Mouse (Mus musculus) retina, postnatal 7 days (tissue): Measurements from ENCODE around the gene Esam.

Experiments used
- DNase-seq: peaks from one replicate; pipeline ENCODE4 v3.0.0-alpha.2; 2012; ENCODE audit warnings: low read depth, low spot score

The Esam gene

DNA sequence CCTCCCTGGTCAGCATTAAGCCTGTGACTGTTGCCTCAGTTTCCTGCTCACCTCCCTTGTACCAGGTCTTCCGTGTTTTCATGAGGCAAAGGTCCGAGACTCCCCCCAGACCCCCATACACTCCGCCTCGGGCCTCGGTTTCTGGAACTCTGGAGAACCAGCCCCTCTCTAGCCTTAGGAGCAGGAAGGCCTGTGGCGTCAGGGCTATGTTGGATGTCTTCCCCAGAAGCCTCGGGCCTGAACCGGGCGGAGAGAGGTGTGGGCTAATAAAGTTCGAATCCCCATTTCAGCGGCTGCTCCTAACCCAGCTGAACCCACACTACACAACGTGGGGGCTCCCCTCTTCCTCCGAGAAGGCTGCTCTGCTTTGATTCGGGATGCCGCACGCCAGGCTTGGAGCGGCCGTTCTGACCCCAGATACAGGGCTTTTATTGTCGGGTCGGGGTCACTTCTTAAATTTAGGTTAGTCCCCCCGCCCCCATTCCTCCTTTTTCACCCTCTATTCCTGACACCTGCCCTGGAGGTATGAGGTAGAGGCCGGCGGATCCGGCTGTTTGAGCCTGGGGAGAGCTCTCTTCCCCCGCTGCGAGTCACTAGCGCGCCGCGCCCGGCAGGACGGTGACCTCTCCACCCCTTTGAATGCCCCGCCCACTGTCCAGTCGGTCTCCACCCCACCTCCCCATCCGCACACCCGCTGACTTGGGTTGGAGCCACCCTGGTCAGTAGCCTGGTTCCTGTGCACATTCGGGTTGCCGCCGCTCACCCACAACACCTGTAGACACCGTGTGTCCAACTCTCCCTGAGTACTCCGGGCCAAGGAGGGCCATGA is at the start of gene Esam:
Esam (plus strand) TSS at position 683 of the 829 bp plus-strand sequence.
- DNase-seq: no peak

DNA sequence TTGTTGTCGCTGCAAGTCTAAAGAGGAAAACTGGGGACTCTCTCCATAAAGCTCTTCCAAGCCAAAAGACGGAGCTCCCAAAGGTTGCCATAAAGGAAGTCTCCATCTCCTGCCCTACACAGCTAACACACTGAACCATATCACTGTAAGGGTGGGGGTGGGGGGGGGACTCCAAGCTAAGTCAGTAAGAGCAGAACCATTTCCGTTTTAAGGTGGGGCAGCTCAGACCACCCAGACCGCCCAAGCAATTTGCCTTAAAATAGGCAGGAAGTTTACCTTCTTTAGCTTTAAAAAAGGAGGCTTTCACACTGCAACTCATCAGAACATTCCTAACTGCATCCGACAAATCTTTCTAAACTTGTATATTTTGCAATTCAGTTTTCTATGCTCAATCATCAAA is 42.7 kb upstream of the Esam start:
- DNase-seq: no peak

DNA sequence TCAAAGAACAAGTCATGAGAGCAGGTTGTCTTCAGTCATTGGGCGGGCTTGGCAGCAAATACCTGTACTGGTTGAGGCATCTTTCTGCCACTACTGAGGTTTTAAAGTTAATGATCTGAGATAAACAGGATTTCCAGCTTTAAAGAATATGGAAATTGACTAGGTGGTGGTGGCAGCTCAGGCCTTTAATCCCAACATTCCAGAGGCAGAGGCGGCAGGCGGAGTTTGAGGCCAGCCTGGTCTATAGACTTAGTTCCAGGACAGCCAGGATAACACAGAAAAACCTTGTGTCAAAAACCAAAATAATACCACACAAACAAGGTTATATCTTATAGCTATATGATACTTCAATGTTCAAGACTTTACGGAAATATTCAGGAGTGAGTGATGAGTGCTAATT is 39.8 kb upstream of the Esam start:
- no peak for DNase-seq

DNA sequence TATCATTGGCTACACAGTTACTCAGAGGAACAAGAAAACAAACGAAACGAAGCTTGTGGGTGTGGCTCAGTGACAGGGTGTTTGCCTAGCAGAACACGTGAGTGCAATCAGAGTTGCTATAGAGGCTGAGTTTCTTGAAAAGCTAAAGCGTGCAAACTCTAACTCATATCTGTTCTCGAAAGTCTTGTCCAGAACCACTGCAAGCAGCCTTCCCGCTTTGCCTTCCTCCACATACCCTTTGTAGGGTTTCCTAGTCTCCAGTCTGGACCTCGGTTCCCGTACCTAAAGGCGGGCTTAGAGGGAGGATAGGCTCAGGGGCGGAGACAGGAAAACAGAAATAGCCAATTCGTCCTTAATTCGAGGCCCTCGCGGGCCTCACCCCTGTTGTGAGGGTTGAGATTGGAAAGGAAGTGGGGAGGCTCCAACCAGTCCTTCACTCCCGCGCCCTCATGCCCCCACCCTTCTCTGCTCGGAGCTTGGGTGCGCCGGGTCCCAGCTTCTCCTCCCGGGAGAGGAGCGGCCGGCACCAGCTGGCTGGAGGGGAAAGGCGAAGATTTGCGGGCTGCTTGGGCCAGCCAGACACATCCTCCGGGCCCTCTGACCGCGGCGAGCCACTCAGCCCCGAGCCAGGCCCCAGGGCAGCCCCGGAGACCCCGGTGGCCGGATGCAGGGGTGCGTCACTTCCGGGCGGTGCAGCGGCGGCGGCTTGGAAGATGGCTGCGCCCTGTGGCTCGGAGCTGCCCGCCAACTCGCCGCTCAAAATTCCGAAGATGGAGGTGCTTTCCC is 39.1 kb upstream of the Esam start, which contains the start of gene Msantd2:
Msantd2 (plus strand) TSS at position 709 of the 786 bp plus-strand sequence.
- peak; percentile 76 for DNase-seq

DNA sequence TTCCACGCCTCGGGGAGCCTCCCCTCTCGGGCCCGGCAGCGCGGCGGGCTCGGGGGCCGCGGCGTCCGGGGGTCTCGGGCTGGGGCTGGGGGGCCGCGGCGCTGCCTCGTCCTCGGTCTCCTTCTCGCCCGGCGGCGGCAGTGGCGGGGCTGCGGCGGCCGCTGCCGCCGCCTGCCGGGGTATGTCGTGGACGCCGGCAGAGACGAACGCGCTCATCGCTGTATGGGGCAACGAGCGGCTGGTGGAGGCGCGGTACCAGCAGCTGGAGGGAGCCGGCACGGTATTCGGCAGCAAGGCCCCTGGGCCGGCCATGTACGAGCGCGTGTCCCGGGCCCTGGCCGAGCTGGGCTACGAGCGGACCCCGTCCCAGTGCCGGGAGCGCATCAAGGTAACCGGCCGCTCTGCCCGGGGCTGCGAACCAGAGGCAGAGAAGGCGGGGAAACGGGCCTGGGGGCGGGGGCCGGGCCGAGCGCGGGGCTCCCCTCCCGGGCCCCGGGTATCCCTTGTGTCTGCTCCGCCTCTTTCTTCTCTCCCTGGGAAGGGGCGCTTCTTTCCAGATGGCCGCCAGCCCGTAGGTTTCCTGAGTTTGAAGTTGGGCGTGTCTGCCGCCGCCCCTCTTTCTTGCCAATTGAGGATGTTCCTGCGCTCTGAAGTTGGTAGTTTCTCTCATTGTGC is 38.3 kb upstream of the Esam start:
- DNase-seq: no peak

DNA sequence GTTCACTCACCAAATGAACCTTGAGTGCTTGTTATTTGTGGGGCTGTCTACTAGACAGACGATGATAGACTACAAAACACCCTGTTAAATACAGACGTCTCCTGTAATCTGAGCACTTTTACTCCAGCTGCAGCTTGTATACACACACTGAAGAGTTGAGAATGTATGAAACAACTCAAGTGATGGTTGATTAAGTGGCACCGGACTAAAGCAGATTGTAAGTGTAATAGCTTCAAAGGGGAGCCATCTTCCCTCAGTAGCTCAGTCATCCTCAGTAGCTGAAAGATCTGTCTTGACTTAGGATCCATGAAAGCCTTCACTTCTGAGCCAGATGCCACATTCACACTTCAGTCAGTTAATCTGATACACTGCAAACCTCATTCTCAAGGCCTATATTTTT is 32.1 kb upstream of the Esam start:
- DNase-seq: no peak

DNA sequence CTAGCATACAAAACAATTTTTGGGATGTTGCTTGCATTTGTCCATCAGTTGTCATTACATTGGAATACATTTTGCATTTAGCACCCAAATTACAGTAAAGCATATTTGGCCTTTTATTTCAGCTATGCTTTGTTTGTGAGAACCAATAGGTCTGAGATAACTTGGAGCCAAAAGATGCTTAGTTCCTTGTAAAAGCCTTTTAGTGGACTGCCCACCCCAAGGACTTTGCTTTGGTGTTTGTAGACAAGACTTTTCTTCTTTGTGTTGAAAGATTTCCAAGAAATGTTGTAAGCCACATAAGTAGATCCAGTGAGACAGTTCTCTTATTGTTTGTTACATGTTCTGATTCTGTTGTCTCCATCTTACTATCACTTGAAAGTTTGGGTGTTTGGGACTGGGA is 31.6 kb upstream of the Esam start:
- no peak for DNase-seq

DNA sequence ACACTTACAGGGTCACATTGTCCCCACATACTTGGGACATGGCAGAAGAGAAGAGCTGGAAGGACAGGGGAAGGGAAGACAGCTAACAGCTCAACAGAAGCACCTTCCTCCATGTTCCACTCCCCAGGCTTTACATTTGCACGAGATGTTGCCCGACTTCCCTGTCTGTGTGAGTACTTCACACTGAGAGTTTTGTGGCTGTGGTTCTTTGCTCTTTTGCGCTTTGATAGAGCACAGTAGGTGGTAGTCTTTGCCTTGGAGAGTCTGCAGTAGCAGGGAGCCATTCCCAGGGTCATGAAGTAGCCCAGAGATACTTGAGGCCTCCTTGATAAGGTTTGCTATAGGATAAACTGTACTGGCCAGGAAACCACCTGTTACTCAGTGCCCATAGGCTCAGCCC is 27.7 kb upstream of the Esam start:
- no peak for DNase-seq

DNA sequence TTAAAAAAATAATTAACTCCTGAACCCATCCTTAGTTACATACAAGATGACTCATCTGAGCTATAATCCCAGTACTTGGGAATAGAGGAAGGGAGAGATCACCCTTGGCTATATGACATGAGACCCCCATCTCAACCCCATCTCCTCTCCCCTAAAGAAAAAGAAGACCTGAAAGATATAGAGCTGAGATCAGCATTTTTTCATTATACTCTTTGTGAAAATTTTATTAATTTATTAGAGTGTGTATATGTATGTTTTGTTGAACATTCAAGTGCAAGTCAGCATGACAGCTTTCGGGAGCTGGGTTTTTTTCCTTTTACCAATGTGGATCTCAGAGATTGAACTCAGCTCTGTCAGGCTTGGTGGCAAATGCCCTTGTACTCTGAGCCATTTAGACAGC is 26.7 kb upstream of the Esam start:
- no peak for DNase-seq

DNA sequence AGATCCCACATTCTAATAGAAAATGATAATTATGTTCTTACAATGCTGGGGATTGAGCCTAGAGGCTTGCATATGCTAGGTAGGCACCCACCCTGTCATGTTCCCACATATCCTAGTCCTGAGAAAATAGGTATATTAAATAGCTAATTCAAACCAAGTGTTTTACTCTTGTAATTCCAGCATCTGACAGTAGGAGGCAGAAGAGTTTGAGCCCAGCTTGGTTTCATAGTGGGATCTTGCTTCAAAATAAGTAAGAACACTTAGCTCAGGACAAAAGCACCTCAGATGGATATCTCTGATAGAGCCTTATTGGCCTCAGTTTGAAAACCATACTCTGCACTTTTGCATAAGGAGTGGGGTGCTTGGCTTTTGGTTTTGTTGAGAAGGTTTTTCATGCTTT is 23.5 kb upstream of the Esam start:
- DNase-seq: no peak

DNA sequence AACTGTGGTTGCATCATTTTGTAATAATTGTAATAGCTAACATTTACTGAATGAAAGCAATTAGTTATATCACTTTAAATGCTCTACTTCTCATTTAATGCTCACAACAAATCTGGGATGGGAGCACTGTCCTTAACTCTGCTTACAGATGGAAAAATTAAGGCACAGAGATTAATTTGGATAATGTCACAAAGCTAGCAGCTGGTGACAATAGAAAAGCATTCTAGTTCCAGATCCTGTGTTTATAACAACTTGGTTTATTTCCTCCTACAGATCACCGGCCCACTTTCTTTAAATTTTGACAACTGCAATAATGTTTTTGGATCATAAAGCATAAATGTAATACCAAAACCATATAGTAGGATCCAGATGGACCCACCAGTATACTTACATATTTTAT is 21.9 kb upstream of the Esam start:
- no peak for DNase-seq

DNA sequence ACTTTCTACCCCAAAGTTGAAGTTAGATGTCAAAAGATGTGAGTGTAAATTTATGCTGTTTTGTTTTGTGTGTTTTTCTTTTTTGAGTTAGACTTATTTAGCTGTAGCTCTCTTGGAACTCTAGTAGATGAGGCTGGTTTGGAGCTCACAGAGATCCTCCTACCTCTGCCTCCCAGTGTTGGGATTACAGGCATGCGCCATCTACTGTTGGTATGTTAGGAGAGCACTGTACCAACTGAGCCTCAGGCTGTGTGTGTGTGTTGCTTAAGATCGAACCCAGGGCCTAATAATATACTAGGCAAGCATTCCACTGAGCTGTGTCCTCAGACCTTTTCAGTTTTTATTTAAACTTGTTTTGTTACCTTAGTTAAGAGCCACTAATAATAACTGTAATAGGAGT is 15.8 kb upstream of the Esam start:
- no peak for DNase-seq

DNA sequence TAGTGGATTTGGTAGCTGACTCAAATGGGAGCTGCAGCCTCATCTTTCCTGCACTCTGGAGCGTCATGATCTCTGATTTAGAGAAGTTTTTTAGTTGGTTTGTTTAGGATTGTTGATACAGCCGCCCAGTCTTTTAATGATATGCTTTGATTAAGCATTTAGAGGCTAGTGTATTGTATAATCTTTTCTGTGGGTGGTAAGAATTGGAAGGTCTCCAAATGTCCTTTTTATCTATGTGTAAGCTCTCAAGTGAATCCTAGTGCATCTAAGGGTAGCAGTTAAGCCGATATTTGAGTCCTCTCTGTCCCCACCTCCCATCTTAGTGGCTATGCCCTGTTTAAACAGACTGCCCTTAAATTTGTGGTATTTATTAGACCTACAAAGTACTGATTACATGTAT is 13.4 kb upstream of the Esam start:
- DNase-seq: no peak

DNA sequence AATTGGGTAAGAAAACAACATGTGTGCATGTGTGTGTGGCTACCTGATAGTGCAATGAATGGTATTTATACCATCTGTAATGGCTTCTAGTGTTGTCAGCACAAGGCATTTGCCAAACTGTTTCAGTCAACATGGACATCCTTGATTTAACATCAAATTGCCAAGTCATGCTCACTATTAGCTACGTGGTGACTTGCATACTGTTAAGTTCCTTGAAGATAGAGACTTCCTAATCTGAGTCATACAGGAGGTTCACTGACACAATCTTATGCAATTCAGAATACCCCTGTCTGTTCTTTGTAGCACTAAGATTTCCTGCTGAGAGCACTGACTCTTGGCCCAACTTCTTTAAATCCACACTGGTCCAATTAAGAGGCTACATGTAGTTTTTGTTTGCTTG is 10.4 kb upstream of the Esam start:
- DNase-seq: no peak

DNA sequence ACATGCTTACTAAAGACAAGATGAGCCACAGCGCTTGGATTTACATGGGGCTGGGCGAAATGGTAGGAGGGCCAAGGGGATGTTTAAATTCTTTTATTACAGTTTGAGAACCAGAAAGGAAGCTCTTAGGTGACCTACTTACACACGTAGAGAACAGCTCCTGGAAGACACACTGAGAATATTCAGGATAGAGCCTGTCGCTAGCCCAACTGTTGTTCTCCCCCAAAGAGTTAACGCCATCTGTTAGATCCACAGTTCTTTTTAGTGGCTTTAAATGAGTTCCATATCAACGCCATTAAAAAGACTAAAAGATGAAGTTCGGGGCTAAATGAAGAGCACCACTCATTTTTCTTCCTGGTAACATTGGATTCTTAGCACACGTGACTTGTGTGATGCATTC is 8.9 kb upstream of the Esam start:
- no peak for DNase-seq

DNA sequence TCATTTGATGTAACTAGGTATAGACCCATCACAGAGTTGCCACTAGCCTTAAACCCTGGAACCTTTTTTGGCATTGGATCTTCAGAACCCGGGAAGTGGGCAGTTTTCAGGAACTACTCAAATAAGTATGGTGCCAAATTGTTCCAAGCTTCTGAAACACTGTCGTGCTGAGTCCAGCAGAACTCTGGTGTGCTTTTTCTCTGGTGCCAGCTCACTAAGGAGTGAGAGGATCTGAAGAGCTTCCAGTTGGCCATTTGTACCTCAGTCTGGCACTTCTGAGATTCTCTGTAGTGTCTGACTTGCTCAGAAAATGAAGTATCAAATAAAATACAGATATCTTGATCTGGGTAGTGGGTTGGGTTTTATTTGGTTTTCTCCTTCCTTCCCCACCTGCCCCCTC is 7.9 kb upstream of the Esam start:
- no peak for DNase-seq

DNA sequence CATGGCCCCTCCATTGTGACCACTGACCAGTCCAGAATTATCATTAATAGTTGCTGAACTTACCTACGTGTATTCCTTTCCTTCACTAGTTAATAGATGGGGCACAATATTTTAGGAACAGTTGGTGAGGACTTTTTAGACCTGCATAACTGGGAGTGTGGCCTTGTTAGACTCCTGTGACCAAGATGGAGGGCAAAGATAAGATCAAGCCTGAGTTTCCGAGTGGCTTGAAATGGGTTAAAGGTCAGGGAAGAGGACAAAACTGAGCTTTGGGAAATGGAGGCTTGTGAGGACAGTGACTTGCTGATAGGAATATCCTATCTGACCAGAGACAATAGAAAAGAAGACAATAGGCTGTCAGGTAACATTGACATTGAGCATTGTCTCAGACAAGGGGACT is 2.4 kb upstream of the Esam start:
- no peak for DNase-seq

DNA sequence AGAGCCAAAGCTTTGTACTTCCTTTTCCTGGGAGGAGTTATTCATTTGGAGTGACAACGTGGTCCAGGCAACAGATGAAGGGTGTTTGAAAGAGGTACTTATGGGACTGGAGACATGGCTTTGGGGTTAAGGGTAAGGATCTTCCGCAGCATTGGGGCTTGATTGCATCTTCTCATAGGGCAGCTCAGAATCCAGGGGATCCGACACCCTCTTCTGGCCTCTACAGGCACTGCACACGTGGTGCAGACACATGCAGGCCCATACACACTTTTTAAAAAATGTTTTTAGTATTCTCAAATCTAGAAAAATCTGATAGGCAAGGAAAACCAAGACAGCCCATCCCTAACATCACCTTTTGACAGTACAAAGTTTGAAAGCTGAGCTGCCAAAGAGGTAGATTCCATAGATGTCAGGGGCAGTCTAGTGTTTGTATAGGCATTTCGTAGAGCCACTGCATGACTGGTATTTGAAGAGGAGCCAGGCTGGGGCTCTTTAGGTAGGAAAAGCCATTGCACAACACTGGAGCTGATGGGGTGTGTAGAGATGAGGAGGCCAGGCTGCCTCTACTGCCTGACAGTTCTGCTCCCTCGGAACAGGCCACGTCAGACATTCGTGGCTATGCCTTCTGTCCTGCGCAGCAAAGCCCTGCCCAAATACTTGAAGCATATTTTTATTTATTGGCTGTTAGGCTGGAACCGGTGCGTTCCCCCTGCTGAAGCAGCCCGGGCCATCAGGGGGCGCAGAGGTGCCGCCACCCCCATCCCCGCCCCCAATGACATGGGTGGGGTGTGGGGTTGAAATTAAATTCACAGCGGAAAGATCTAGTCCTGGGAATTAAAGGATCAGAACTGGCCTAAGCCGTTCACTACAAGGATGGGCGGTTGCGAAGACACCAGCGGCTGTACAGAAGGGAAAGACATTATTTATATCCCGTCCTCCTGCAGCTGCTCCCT is 1.2 kb upstream of the Esam start:
- DNase-seq: no peak

DNA sequence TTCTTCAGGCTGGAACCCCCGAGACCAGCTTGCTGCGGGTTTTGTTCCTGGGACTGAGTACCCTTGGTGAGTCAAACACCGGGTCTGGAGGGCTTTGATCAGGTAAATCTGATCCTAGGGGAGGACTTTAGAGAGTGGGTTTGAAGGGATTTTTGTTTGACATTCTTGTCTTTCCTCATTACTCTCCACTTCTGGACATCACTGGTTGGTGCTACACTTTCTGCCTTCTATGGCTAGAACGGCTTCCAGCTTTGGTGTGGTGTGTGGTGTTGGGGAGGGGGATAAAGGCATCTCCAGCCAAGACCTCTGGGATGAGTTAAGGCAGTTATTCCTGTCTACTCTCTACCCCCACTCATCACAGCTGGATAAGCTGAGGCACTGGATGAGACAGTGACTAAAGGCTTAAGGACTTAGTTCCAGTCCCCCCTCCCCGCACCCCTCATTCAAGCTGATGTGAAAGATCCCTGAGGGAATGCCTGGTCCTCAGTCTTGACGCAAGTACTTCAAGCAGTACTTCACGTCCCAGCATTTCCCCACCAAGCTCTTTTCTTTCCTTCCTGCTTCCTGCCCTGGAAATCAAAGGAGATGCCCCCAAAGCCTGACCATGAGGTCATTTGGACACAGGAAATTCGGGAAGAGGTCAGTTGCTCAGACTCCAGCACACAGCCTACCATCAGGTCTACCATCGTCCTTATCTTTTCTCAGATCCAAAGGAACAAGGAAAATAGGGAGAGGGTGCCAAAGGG is 520 bp downstream of the Esam start:
- no peak for DNase-seq

DNA sequence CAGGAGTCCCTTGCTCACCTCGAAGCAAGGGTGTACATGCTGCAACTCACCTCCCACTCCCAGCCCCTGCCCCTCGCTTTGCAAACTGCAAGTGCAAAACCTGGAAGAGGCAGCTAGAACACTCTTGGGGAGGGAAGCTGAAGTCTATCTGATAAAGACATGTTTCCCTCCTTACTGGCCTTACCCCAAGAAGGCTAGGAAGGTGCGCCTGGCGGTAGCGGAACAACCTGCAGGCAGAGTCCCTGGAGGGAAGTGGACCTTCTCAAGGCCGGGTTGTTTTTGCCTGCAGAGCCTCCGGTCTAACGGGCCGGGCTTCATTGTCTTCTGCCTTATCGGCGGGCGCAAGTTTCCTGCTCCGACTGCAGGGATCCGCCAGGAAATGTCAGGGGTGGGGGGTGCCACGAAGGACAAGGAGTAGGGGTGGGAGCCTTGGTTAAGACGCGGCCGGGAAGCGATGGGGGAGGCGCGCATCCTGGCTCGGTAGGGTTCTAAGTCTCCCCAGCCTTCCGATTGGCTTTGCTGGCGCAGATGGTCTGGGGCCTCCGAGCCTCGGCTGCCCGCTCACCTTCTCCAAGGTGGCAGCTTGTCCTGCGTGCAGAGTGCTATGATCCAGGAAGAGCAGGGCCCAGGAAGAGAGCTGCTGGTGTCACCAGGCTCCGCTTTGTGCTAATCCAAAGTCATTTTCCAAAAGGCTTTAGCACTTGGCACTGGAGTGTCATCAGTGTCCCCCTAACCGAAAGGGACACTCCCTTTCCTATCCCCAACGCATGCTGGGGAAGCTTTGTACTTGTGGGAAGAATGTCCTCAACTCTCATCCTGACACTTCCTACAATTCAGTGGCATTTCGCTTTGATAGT is 2.4 kb downstream of the Esam start:
- DNase-seq: no peak
